Mouse (Mus musculus) kidney, postnatal 14 days (tissue): ENCODE results near the gene Brd3os.

Experiments
- DNase-seq: peaks from one replicate; pipeline ENCODE4 v3.0.0; 2022; ENCODE audit warnings: mixed read lengths

Gene Brd3os

DNA sequence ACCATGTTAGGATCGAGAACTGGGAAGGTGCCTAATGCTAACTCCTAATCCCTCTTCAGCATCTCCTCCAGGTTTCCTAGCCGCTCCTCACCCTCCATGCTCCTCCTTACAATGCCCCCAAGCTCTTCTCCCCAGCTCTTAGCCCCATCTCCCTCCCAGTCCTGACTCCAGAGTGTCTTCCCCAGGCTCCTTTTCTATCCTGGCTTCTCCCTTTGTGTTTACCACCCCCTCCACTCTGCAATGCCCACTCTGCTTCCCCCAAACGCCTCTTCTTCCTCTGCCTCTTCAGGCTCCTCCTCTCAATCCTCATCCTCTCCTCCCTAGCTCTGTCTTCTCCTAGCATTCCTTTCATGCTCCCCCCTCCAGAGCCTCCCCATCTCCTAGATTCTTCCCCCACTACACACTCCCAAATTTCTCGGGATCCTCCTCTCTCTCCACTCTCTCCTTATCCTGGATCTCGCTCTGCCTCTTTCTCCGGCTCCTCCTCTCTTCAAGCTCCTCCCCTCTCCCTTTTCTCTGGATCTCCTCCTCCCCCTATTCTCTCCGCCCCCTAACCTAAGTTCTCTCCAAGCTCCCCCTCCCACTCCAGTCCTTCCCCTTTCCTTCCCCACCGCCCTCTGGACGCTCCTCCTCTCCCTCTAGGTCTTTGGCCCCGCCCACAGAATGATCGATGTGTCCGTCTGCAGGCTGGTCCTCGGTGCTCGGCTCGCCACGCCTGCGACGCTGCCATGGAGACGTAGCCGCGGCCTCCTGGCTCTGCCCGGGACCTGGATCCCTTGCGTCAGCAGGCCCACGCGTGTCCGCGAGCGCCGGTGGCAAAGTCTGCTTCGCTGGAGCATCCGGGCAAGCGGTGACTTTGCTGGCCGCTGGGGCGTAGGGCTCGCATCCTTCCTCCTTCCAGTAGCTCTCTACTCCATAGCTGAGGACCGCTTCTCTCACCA lies at the start of gene Brd3os:
Brd3os (plus strand) TSS at position 558 of the 941 bp plus-strand sequence.
- peak; percentile 97 for DNase-seq

DNA sequence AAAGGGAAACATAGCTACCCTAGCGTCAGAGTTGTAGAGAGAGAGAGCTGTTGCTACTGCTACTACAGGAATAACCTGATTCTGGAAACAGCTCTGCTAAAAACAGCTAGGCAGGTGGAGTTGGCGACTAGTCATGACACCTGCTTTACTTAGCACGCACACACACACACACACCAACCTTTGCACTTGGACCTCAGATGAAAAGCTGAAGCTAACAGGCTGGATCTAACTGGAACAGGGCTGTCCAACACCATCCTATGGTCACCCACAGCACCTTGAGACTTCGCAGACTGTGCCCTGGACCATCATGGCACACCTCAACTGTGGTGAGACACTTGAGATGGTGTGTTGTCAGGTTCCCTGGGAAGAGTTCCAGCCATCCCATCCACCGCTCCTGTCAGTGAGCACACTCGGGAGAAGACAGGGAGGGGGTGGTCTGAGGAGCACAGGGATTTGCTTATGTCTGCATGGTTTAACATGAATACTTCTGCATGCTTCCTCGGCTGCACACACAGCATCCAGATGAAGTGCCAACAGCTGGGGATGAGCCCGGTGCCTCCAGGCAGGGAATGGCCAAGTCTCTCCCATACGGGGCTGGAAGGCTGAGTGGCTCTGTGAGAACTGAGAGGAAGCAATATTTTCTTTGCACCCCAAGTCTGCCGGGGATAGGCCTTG lies 47.8 kb upstream of the Brd3os start:
- DNase-seq, result peak; percentile 45

DNA sequence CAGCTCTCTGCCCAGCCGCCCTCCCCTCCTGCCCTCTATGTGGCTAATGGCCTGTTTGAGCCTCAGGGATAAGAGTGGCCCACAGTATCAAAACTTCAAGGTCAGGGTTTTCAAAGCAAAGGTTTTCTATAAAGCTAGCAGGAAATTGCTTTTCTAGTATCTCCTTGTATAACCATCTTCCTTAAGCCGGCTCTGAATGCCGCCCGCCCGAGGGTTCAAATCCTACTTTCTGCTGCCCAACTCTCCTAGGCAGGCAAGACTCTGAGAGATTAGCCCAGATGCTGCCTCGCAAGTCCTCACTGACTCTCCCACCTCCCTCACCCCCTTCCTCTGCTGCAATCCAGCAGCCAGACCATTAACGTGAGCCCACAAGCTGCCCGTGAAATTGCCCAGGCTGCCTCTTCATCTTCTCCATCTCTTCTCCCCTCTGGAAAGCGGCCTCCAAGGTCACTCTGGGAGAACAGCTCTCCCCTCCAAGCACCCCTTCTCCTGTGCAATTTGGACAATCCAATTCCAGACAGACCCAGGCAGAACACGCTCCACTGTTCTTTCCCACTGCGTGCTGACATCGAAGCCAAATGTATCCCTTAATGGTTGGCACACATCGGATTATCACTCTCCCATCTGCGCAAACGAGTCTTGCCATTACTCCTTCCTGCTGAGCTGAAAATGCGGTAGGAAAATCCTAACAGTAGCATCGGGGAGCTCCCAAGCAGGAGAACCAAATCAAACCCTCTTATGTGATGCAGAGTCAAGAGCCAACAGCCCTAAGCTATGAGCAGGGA lies 45.3 kb upstream of the Brd3os start:
- no peak for DNase-seq

DNA sequence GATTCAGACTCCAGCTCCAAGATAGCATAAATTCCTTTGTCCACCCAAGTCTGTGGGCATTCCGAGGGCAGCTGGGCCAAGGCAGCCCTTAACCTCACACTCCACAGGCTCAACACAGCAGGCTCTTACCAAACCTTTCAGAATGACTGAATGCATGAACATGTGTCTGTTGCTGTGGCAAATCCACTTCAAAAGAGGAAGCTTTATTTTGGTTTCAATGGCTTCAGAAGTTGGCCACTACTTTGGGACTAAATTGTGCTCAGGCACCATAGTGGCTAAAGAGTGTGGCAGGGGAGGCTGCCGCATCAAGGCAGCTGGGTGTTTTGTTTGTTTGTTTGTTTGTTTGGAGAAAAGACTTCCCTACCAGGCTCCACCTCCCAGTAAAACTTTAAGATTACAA lies 42.0 kb upstream of the Brd3os start:
- no peak for DNase-seq

DNA sequence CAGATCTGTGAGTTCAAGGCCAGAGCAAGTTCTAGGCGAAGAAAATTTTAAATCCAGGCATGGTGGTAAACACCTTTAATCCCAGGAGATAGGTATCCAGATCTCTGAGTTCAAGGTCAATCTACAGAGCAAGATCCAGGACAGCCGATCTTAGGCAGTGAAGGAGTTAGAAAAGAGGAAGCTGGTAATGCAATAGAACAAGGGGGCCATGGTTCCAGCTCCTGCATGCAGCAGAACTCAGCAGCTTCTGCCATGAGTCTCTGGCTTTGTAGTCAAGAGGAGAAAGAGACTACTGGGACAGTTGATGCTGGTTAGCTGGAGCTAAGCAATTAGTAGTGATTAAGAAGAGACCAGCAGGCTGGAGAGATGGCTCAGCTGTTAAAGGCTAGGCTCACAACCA lies 40.6 kb upstream of the Brd3os start:
- DNase-seq, result no peak

DNA sequence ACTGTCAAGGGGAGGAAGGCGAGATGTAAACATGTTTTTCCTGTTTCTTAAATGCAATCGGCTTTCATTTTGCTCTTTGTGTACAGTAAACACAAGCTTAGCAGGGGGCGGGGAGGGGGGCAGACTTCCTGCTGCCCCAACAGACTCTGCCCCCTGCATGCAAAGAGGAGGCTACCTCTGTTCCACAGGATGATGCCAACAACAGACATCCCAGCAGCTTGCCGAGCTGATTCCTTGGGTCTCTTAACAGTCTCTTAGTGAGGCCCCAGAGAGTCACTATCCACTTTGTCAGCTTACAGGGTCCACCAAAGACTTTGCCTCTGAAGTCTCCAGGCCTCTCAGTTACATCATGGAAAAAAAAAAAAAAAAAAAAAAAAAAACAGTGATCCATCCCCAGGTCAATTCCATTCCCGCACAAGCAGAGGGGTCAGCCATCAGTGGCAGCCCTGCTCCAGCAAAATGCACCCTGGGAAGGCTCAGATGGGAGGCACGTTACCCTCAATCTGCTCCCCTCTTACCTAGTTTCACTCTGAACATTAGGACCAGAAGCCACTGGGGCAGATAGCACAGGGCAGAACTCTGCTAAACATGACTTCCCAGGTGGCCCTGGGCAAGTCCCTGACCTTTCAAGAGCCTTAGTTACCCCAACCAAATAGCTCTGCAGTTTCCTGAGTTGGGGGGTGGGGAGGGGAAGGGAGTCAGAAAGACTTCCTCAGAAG lies 37.6 kb upstream of the Brd3os start:
- no peak for DNase-seq

DNA sequence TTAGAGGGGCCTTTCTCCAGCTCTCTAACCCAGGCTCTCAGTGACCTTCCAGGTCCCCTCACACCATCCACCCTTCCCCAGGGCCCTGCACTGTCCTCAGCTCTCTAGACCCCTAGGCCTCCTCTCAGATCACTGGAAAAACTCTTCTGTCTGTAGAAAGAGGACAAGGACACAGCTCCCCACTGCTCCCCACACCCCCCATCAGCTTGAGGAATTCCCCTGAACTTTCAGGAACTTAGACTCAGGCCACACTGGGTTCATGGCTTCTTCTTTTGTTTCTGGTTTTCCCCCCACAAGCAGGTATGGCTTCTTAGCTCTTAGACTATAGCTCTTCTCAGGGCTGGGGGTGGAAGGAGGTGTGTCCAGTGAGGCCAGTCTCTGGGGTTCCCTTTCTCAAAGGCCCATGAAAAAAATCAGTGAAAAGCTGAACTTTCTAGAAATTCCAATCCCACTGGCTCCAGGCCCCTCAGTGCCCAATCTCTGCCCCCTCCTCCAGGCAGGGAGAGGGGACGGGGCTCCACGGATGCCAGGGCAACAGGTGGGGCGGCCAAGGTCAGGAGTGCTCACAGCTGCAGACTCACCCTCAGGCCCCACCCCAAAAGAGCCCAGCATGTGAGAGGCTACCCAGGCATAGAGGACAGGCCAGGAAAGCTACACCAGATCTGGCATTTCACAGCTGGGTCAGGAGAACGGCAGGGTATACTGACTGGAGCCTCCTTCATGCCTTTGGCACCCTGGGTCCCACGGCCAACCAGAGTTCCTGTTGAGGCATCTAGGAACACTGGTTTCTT lies 36.8 kb upstream of the Brd3os start:
- no peak for DNase-seq

DNA sequence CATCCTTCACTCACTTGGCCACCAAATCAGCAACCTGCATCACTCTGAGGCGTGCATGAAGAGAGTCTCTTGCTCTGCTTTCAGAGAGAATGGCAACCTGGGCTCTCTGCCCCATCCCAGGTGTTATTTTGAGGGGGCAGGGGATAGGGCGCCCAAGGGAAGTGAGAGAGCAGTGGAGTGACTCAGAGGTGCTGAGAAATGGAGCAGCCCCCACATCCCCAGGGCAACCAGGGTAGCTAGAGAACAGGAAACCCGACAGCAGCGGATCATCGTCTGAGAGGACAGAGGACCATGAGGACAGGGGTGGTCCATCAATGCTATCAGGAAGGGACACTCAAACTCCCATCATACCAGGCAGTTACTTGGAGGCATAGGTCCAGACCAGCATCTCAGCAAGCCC lies 35.2 kb upstream of the Brd3os start:
- no peak for DNase-seq

DNA sequence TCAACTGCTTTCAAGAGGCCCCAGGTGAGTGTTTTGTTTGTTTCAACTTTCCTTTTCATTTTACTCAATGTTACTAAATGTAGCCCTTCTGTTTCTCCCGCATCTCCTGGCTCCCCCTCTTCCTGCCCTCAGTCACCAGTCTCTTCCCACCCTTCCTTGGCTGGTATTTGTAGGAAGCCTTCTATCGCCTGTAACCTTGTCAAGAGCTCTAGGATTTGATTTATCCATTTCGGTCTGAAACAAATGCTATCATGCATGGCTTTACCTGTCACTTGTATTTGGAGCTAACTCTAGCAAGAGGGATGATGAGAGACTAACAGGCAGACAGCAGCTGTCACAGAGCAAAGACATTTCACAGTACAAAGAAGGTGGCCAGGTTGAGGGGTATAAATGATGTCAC lies 33.9 kb upstream of the Brd3os start:
- DNase-seq, result no peak

DNA sequence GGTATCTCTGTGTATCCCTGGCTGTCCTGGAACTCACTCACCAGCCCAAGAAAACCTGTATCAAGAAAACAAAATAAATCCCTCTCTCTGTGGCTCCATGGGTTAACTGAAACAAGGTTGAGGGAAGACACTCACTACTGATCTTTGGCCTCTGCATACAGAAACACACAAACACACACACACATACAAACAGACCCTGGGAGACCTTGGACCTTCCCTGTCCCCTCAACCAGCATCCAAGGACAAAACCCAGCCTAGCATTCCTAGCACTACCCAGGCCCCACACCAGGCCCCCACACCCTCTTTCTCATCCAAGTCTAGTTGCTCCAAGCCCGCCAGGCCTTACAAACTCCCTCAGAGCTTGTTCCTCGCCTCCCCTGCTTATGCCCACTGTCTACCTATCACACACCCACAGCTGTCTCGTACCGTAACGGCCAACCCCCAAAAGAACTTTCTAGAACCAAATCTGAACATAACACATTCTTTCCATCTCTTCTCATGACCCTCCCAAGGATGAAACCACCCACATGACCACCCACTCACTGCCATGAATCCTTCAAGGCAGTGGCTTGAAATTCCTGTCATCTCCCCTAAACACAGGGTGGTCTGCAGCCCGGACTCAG lies 31.5 kb upstream of the Brd3os start:
- no peak for DNase-seq

DNA sequence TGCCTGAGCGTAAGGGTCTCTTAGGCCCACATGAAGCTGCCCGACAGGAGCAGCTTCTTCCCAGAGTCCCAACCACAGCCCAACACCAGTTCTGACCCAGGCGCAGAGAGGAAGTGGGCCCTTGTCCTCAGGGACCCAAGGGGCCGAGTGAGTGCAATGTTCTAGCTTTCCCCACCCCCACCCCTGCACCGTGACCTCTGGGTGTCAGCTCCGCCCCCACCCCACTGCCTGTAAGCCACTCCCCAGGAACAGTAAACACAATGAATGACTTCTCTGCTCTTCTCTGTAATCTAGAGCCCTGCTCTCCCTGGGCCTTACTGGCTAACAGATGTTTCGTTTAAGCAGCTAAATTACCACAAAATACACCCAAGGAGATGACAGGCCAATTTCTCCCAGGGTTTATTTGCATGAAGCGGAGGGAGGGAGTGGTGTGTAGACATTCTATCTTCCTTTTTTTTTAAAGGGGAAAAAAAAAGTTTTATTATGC lies 30.4 kb upstream of the Brd3os start:
- peak; percentile 67 for DNase-seq

DNA sequence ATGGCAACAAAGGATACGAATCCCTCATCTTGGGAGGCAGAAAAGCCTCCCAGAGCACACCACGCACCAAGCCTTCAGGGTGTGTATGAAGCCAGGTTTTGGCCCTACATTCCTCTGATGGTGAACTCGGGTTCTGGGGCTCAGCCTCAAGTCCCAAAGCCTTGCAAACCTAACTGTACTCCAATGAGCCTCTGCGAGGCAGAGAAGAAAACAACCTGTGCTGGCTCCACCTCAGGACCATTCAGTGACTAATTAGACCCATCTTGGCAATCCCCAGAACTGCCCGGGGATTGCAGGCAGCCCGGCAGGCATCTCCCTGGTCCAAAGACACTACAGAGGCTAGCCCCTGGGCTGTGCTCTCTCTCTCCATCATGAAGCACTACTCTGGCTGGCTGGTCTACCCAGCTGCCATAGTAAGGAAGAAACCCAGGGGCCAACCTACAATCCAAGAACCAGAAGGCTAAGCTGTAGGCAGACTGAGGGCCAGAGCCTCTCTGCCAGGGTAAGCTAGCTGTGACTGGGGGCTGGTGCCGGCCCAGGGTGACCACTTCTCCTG lies 29.8 kb upstream of the Brd3os start:
- no peak for DNase-seq

DNA sequence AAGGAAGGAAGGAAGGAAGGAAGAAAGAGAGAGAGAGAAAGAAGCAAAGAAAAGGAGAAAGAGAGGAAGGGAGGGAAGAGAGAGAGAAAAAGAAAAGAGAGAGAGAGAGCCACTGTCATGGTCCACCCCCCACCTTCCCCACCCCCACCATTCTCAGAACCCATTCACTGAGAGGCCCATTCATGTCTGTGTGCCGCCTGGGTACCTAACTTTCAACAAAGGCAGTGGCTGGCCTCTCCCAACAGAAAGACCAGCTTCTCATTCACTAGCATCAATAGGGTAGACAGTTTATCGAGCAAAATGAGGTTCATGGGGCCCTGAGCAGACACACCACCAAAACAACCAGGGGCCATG lies 28.6 kb upstream of the Brd3os start:
- no peak for DNase-seq

DNA sequence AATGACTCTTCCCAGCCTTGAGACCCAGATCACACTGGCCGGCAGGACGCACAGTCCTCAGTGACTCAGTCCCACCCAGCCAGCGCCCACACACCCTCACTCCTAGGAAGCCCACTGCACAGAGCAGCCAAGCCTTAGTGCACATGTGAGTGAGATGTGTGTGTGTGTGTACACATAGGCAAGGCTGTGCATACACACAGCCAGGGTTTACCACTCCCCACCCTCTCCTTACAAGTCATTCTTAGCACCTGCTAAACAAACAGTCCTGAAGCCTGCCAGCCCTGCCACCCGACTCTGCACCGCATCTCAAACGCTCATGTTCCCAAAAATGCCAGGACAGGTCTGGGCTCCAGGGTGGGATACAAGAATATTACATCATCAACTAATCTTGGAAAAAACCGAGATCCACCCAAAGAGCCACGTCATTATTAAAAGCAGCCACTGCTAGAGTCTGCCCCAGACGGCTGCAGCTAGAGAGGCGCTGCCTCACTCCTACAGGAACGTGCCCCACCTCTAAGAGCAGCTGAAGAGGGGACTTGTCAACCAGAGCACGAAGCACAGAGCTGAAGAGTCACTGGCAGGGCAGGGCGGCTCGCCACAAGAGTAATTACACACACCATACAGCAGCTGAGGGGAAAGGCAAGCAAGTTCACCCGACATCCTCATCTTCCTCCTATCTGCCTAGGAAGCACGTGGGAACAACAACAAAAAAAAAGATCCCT lies 28.0 kb upstream of the Brd3os start:
- DNase-seq, result no peak

DNA sequence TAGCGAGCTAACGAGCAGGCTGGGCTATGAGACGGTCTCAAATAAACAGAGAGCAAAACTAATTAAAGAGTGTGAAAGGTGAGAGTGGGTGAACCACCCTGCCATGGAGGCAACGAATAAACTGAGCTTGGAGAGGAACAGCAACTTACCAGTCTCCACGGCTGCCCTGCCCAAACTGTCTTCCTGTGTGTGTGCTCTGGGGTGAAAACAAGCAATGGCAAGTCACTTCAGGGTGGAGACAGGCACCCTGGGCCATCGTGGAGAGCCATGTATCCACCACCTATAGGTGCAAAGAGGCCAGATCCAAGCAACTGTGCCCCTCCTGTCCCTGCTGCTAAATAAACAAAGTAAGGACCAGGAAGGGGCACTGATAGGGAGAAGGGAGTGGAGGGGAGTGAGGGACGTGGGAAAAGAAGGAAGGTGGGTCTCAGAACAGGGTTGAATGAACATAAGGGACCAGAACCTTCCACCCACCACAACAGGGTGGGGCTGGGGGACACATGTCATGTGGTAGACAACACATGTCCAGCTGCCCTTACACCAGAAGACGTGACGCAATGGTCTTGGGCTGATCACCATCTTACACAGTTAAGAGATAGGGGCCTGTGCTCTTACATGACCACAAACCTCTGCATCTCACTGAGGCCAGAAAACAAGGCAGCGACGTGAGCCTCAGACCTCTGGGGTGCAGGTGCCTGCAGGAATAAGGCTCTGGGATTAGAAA lies 26.9 kb upstream of the Brd3os start:
- no peak for DNase-seq

DNA sequence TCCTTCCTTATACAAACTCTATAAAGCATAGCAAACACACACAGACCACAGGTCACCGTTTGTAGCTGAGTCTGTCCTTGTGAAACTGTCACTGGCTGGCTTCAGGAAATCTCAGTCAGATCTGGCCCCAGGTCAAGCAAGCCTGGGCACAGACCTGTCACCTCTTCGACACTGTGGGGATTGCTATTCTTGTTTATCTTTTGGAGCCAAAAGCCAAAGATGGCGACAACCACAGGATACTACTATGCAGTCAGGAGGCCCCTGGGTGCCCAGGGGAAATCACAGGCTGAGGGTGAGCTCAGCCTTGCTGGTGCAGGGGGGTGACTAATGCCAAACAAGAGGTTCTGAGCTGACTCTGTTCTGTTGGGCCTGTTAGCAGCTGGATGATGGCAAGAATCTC lies 25.7 kb upstream of the Brd3os start:
- DNase-seq, result no peak

DNA sequence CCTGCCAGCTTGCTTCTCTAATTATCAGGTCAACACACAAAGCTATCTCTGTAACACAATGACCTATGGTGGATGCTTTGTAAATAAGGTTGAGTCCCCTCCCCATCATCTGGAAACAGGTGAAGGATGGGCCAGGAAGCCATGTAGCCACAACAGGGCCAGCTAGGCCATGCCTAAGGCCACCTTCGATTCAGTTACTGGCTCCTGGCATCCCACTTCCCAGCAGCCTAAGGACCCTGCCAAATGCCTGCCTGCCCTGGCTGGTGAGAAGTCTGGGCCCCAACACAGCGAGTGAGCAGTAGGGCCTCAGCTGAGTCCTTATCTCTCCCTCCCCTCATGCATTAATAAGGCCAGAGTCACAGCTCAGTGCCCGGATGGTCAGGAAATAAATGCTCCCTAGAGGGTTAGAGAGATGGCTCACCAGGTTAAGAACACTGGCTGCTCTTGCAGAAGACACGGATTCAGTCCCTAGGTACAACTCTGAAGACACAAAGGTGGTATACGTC lies 24.4 kb upstream of the Brd3os start:
- DNase-seq, result no peak

DNA sequence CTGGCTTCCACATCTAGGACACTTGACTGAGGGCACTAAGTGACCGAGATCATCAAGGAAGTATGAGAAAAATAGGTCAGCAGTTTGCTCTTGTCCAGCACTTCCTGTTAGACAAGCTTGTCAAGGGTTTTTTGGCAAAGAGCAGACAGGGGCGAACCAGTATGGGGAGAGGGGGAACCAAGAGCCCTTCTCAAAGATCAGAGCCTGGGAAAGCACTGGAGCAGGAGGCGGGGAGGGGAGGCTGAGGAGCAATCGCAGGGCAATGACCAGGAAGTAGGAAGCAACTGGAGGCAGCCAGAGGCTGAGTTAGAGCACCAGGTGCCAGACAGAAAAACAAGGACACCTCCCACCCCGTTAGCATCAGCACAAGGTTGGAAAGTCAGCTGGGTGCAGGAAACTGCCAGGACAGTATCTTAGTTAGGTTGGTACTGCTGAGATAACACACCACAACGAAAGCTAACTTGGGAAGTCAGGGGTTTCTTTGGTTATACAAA lies 23.5 kb upstream of the Brd3os start:
- peak; percentile 62 for DNase-seq
